Mouse (Mus musculus): ENCODE results near the gene Lce3e.

DNA sequence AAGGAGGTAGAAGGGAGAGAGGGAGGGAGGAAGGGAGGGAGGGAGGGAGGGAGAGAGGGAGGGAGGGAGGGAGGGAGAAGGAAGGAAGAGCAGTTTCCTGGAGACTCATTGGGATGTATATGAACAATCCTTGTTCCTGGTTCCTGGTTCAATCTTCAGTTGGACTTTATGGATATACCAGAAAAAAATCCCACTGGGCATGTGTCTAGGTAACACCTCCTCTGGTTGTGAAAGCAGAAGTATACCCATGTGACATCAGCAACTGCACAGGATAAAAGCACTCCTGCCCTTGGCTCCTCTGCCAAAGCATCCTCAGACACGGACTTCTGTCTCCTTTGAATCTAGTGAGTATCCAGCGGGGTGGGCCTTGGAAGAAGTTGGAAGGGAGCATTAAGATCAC lies 34.2 kb upstream of the Lce3e start, which contains the start of gene Lce3b:
- TF ChIP-seq GATA1 (IDR thresholded peaks at IDR 0.05; ENCODE audit: low read length) (no peak), TAL1 (IDR thresholded peaks at IDR 0.05; ENCODE audit: low read length) (no peak)
